Mouse (Mus musculus): Measurements from ENCODE around the gene Pde10a. TPM values are rescaled to one million over a fixed set of nuclear protein-coding genes. Genes with fewer than 3 reads are reported as not detected.
A peak's percentile ranks its signal among the peaks of the same experiment; 100 is the strongest.

Gene Pde10a
- polyA plus RNA-seq, 1 experiment from 2014 or later, result 1.3 TPM

GRCm38 (mm10) chr17:8523986-8524385, 1.2 kb upstream of the Pde10a start:
- DNase-seq (ENCODE audit: low spot score), result no peak
- H3K36me3 ChIP-seq (ENCODE audit: insufficient read depth, low read length), result no peaks in the 10 kb centered on the region
- no peak for TF ChIP-seq CTCF (IDR thresholded peaks at IDR 0.05; ENCODE audit: low read depth)
- peaks cover 7% of the 10 kb centered on the region for H3K4me1 ChIP-seq (replicated peaks; ENCODE audit: insufficient read depth, low read length)
- H3K27me3 ChIP-seq (ENCODE audit: insufficient read depth, low read length), result peaks cover 19% of the 10 kb centered on the region
- H3K9me3 ChIP-seq (replicated peaks; ENCODE audit: low read length), result no peaks in the 10 kb centered on the region
- no peak overlapping the region for H3K27ac ChIP-seq
- 0 out of 2 replicates have a peak, but pooled peaks have one; percentile 4 for ATAC-seq (replicated peaks; ENCODE audit: low FRiP score, low read depth)
- peak overlapping the region; percentile 95 for H3K4me2 ChIP-seq (ENCODE audit: low read length)
- WGBS, result 17% methylated on average over 3 of the region's 3 CpGs
- H3K9ac ChIP-seq (ENCODE audit: low read depth, low read length), result peak overlapping the region; percentile 49
- peak overlapping the region; percentile 44 for H3K4me3 ChIP-seq (replicated peaks; ENCODE audit: low read depth, low read length)

GRCm38 (mm10) chr17:8524387-8525165, 596 bp upstream of the Pde10a start:
- H3K4me2 ChIP-seq (ENCODE audit: low read length), result peak overlapping the region; percentile 95
- WGBS, result under 1% methylated on average over 32 of the region's 45 CpGs
- peaks cover 19% of the 10 kb centered on the region for H3K27me3 ChIP-seq (ENCODE audit: insufficient read depth, low read length)
- peak; percentile 47 for TF ChIP-seq CTCF (IDR thresholded peaks at IDR 0.05; ENCODE audit: low read depth)
- peak overlapping the region; percentile 49 for H3K9ac ChIP-seq (ENCODE audit: low read depth, low read length)
- peak; percentile 90 for DNase-seq (ENCODE audit: low spot score)
- peak overlapping the region; percentile 44 for H3K4me3 ChIP-seq (replicated peaks; ENCODE audit: low read depth, low read length)
- peaks cover 7% of the 10 kb centered on the region for H3K4me1 ChIP-seq (replicated peaks; ENCODE audit: insufficient read depth, low read length)
- no peaks in the 10 kb centered on the region for H3K36me3 ChIP-seq (ENCODE audit: insufficient read depth, low read length)
- no peak overlapping the region for H3K27ac ChIP-seq
- H3K9me3 ChIP-seq (replicated peaks; ENCODE audit: low read length), result no peaks in the 10 kb centered on the region
- ATAC-seq (replicated peaks; ENCODE audit: low FRiP score, low read depth), result peak; percentile 90

- 2% methylated on average over 21 of the region's 21 CpGs for WGBS
- Histone ChIP-seq H3K9ac (ENCODE audit: low read depth, low read length) (peak overlapping the region; percentile 38), H3K9me3 (replicated peaks; ENCODE audit: low read length) (no peaks in the 10 kb centered on the region), H3K27me3 (ENCODE audit: insufficient read depth, low read length) (peaks cover 19% of the 10 kb centered on the region), H3K27ac (no peak overlapping the region), H3K4me3 (replicated peaks; ENCODE audit: low read depth, low read length) (peak overlapping the region; percentile 44), H3K36me3 (ENCODE audit: insufficient read depth, low read length) (no peaks in the 10 kb centered on the region), H3K4me2 (ENCODE audit: low read length) (peak overlapping the region; percentile 95), H3K4me1 (replicated peaks; ENCODE audit: insufficient read depth, low read length) (peaks cover 7% of the 10 kb centered on the region)
- ATAC-seq (replicated peaks; ENCODE audit: low FRiP score, low read depth) (no peak), DNase-seq (ENCODE audit: low spot score) (peak; percentile 55)
- TF ChIP-seq CTCF (IDR thresholded peaks at IDR 0.05; ENCODE audit: low read depth), result no peak
These were observed 984 bp downstream of the Pde10a start for GRCm38 (mm10) chr17:8525971-8526740.

GRCm38 (mm10) chr17:8526815-8527261, 1.7 kb downstream of the Pde10a start:
- H3K9ac ChIP-seq (ENCODE audit: low read depth, low read length), result no peak overlapping the region; the same call in 1 of the 2 replicates
- no peak for ATAC-seq (replicated peaks; ENCODE audit: low FRiP score, low read depth)
- no peaks in the 10 kb centered on the region for H3K36me3 ChIP-seq (ENCODE audit: insufficient read depth, low read length)
- peak overlapping the region; percentile 95 for H3K4me2 ChIP-seq (ENCODE audit: low read length)
- H3K4me3 ChIP-seq (replicated peaks; ENCODE audit: low read depth, low read length), result peak overlapping the region; percentile 44; the same call in 1 of the 2 replicates
- no peaks in the 10 kb centered on the region for H3K9me3 ChIP-seq (replicated peaks; ENCODE audit: low read length)
- peaks cover 19% of the 10 kb centered on the region for H3K27me3 ChIP-seq (ENCODE audit: insufficient read depth, low read length)
- TF ChIP-seq CTCF (IDR thresholded peaks at IDR 0.05; ENCODE audit: low read depth), result no peak
- WGBS, result 31% methylated on average over 9 of the region's 9 CpGs
- H3K4me1 ChIP-seq (replicated peaks; ENCODE audit: insufficient read depth, low read length), result peaks cover 7% of the 10 kb centered on the region
- no peak for DNase-seq (ENCODE audit: low spot score)
- no peak overlapping the region for H3K27ac ChIP-seq

- Histone ChIP-seq H3K4me1 (replicated peaks; ENCODE audit: insufficient read depth, low read length) (peaks cover 7% of the 10 kb centered on the region), H3K36me3 (ENCODE audit: insufficient read depth, low read length) (no peaks in the 10 kb centered on the region), H3K4me3 (replicated peaks; ENCODE audit: low read depth, low read length) (no peak overlapping the region), H3K27ac (no peak overlapping the region), H3K9ac (ENCODE audit: low read depth, low read length) (no peak overlapping the region), H3K27me3 (ENCODE audit: insufficient read depth, low read length) (peaks cover 11% of the 10 kb centered on the region), H3K9me3 (replicated peaks; ENCODE audit: low read length) (no peaks in the 10 kb centered on the region), H3K4me2 (ENCODE audit: low read length) (no peak overlapping the region)
- ATAC-seq (replicated peaks; ENCODE audit: low FRiP score, low read depth), result no peak
- WGBS, result 73% methylated on average over 3 of the region's 3 CpGs
- no peak for DNase-seq (ENCODE audit: low spot score)
- no peak for TF ChIP-seq CTCF (IDR thresholded peaks at IDR 0.05; ENCODE audit: low read depth)
These were observed 3.5 kb downstream of the Pde10a start for GRCm38 (mm10) chr17:8528641-8529040.

- DNase-seq (ENCODE audit: low spot score), result no peak
- no peak for ATAC-seq (replicated peaks; ENCODE audit: low FRiP score, low read depth)
These were observed 7.4 kb downstream of the Pde10a start for GRCm38 (mm10) chr17:8532609-8533008.

More at GRCm38 (mm10) chr17:8532609-8533008, 7.4 kb downstream of the Pde10a start:
- no peak overlapping the region for H3K4me3 ChIP-seq (replicated peaks; ENCODE audit: low read depth, low read length)
- no peaks in the 10 kb centered on the region for H3K36me3 ChIP-seq (ENCODE audit: insufficient read depth, low read length)
- no peak overlapping the region for H3K9ac ChIP-seq (ENCODE audit: low read depth, low read length)
- no peak overlapping the region for H3K27ac ChIP-seq
- TF ChIP-seq CTCF (IDR thresholded peaks at IDR 0.05; ENCODE audit: low read depth), result no peak
- H3K4me1 ChIP-seq (replicated peaks; ENCODE audit: insufficient read depth, low read length), result no peaks in the 10 kb centered on the region
- H3K9me3 ChIP-seq (replicated peaks; ENCODE audit: low read length), result no peaks in the 10 kb centered on the region
- no peak overlapping the region for H3K4me2 ChIP-seq (ENCODE audit: low read length)
- whole genome bisulfite sequencing, result 64% methylated on average over 4 of the region's 4 CpGs
- peaks cover 3% of the 10 kb centered on the region; the same call in 1 of the 2 replicates for H3K27me3 ChIP-seq (ENCODE audit: insufficient read depth, low read length)
